Mouse (Mus musculus): ENCODE measurements around the gene Sugct.

- no peak for TF ChIP-seq TAL1 (IDR thresholded peaks at IDR 0.05; ENCODE audit: low read length)
- TF ChIP-seq GATA1 (IDR thresholded peaks at IDR 0.05; ENCODE audit: low read length) = no peak
Observed at GRCm38 (mm10) chr13:16859986-16860385, 835.4 kb downstream of the Sugct start.
